Mouse (Mus musculus): ENCODE measurements around the gene Prl7a2. TPM values are rescaled to one million over a fixed set of nuclear protein-coding genes. Genes with fewer than 3 reads are reported as not detected.

Gene Prl7a2
- polyA plus RNA-seq (2012), result 0.06 TPM in 1 of 2 replicates, not detected in the other

GRCm38 (mm10) chr13:27667936-27668335 lies at the start of gene Prl7a2:
Prl7a2 (minus strand) TSS chr13:27668036.

GRCm38 (mm10) chr13:27716636-27717035 lies 48.8 kb upstream of the Prl7a2 start, which contains the start of gene Prl7d1:
Prl7d1 (minus strand) TSS chr13:27716736.

GRCm38 (mm10) chr13:27642393-27642792 lies 25.4 kb downstream of the Prl7a2 start, which contains the start of gene Prl7a1:
Prl7a1 (minus strand) TSS chr13:27642493.

GRCm38 (mm10) chr13:27610482-27610881 lies 57.4 kb downstream of the Prl7a2 start, which contains the start of gene Prl7b1:
Prl7b1 (minus strand) TSS chr13:27610582.

Other genes starting within 250 kb of the Prl7a2 start
- not detected in 2 replicates for gene Prl8a6, start 229.3 kb downstream of the Prl7a2 start, polyA plus RNA-seq (2012)
- gene Prl8a8, start 154.8 kb downstream of the Prl7a2 start, polyA plus RNA-seq (2012), result not detected in 2 replicates
- not detected in 2 replicates for gene Prl8a9, start 103.4 kb downstream of the Prl7a2 start, polyA plus RNA-seq (2012)
- gene Prl8a1, start 85.9 kb downstream of the Prl7a2 start, polyA plus RNA-seq (2012), result not detected in 2 replicates
- gene Prl7b1, start 57.5 kb downstream of the Prl7a2 start, polyA plus RNA-seq (2012), result not detected in 2 replicates
- not detected in 2 replicates for gene Prl7a1, start 25.5 kb downstream of the Prl7a2 start, polyA plus RNA-seq (2012)
- gene Prl7d1, start 48.7 kb upstream of the Prl7a2 start, polyA plus RNA-seq (2012), result not detected in 2 replicates
- not detected in 2 replicates for gene Prl7c1, start 112.8 kb upstream of the Prl7a2 start, polyA plus RNA-seq (2012)
- gene Prl2a1, start 133.6 kb upstream of the Prl7a2 start, polyA plus RNA-seq (2012), result not detected in 2 replicates
- not detected in 2 replicates for gene Prl2c1, start 181.3 kb upstream of the Prl7a2 start, polyA plus RNA-seq (2012)